Mouse (Mus musculus) erythroid progenitor cell, adult 5-6 weeks (primary cell): ENCODE results near the gene Myl3. TPM values are rescaled to one million over a fixed set of nuclear protein-coding genes. Genes with fewer than 3 reads are reported as not detected.
A peak's percentile ranks its signal among the peaks of the same experiment; 100 is the strongest.

Experiments used
- ATAC-seq: replicated peaks from 2 replicates; pipeline ENCODE4 v1.8.0; 2016; ENCODE audit warnings: moderate number of reproducible peaks, mild to moderate bottlenecking, moderate TSS enrichment, inconsistent platforms; ENCODE audit not compliant: poor library complexity, low FRiP score, severe bottlenecking
- total RNA-seq, 2 experiments: library from RNA; stranded (forward) in 1 of 2; stranded (reverse) in 1 of 2; fragments of 150-400 nt in 1 of 2; fragments of 186-747, 209-891 nt in 1 of 2; gene quantifications; 2 replicates each; pipeline versions ENCODE4 v1.2.3 to v1.2.4; 2015 to 2017; ENCODE audit warnings: low replicate concordance in 2 of 2

Gene Myl3
- total RNA-seq, 2 experiments from 2014 or later: not detected

GRCm38 (mm10) chr9:110753773-110754172, 12.1 kb downstream of the Myl3 start:
- no peak for ATAC-seq

DNA sequence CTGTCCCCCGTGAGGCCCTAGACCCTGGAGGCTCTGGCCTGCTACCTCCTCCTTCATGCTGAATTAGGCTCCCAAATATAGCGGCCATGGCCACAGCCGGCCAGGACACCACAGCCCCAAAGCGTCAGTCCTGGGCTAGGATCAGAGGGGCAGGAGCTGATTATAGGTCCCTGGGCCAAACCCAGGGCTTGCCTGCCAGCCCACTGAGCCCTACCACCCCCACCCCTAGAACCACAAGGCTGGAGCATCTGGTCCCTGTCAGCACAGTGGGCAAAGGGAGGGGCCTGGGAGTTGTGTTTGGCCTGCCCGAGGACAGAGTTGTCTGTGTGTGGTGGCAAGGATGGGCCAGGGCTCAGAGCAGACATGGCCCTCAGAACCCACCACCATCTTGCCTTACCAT, 16.2 kb downstream of the Myl3 start:
- ATAC-seq: no peak

GRCm38 (mm10) chr9:110758605-110759004, 16.9 kb downstream of the Myl3 start:
- no peak for ATAC-seq

DNA sequence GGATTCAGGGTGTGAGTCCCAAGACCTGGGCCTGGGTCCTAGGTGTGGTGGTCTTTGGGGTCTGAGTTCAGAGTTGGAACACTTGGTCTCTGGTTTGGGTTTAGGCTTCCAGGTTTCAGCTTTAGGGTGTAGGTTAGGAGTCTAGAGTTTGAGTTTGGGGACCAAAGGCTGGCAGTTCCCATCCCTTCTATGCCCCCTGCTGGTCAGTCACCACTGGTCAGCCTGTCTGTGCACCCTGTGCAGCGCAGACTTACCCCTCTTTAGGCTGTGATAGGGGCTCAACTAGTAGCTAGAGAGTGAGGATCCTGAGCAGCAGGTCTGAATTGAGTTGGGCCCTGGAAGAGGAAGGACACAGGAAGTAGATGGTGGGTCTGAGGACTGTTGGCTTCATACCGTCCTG, 17.6 kb downstream of the Myl3 start:
- no peak for ATAC-seq

- ATAC-seq: no peak
Observed at GRCm38 (mm10) chr9:110760886-110761285, 19.2 kb downstream of the Myl3 start.

- no peak for ATAC-seq
Observed at GRCm38 (mm10) chr9:110762763-110763162, 21.1 kb downstream of the Myl3 start.

DNA sequence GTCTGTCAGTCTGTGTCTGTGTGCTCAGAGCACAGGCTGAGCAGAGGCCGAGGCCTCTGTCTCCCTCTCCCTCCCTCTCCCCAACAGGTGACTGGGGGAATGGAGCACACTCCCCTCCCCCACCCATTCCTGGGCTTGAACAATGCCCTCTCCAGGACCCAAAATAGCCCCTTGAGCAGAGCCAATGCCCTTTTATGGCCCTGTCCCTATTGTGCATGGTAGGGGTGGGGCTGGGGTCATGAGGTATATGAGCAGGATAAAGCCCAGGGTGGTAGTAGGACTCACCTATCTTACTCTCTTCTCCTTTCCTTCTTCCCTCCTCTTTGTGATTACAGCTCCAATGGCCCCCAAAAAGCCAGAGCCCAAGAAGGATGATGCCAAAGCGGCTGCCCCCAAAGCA, 21.7 kb downstream of the Myl3 start:
- ATAC-seq: no peak

GRCm38 (mm10) chr9:110772336-110772735, 30.7 kb downstream of the Myl3 start:
- ATAC-seq: no peak

DNA sequence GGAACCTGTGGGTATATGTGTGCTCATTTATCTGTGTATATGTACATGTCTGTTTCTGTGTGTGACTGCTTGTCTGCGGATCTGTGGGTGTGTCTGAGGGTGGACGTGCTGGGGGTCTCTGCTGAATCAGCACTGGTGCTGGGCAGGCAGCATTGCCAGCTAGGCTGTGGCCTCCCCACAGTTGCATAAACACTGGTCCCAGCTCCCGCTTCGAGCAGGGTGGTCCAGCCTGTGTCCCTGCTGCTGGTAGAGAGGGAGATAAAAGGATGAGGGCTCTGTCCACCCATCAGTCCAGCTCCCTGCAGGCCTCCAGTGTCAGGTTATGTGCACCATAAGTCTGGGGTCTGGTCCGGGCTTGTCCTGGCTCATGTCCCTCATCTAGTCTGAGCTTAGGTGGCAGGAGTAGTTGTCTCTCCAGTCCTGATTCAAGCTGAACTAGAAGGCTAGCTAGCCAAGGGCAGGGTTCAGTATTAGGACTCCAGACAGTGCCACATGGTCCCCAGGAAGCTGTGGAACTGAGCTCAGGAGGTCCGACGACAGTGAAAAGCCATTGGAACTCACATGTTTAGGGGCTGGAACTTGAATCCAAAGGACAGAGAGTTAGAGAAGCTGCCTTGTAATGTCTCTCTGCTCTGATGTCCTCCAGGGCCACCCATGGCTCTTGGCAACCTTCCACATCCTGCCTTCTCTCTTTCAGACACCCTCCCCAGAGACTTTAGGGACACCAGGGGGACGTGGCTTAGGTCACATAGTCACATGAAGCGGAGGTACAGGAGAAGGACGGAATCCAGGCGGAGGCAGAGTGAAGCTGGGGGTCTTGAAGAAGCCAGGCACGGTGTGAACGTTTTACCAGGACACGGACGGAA, 33.0 kb downstream of the Myl3 start:
- no peak for ATAC-seq

GRCm38 (mm10) chr9:110775269-110776022, 33.8 kb downstream of the Myl3 start:
- no peak for ATAC-seq

- no peak for ATAC-seq
Observed at GRCm38 (mm10) chr9:110778100-110778499, 36.4 kb downstream of the Myl3 start.

- ATAC-seq: no peak
Observed at GRCm38 (mm10) chr9:110778559-110778958, 36.9 kb downstream of the Myl3 start.

GRCm38 (mm10) chr9:110779242-110779913, 37.7 kb downstream of the Myl3 start:
- ATAC-seq: no peak

GRCm38 (mm10) chr9:110781256-110781721, 39.6 kb downstream of the Myl3 start:
- peak; percentile 75 for ATAC-seq

DNA sequence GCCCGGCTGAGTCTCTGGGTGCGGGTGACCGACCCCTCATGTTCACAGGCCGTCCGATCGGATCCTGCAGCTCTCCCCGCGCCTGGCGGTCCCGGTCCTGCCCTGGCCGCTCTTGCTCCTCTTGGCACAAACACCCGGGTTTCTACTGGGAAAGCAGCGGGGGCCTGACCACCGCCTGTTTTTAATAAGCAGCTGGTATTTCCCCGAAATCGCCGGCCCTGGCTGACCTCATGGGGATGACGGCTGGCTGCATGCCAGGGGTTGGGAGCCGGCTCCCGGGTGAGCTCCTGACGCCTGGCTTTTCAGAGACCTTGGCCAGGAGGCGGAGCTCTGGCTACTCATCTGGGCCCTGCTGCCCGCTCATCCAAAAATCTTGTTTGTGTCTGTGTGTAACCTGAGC, 40.1 kb downstream of the Myl3 start:
- ATAC-seq: 0 out of 2 replicates have a peak, but pooled peaks have one; percentile 8

- ATAC-seq: no peak
Observed at GRCm38 (mm10) chr9:110783611-110784010, 42.0 kb downstream of the Myl3 start.

DNA sequence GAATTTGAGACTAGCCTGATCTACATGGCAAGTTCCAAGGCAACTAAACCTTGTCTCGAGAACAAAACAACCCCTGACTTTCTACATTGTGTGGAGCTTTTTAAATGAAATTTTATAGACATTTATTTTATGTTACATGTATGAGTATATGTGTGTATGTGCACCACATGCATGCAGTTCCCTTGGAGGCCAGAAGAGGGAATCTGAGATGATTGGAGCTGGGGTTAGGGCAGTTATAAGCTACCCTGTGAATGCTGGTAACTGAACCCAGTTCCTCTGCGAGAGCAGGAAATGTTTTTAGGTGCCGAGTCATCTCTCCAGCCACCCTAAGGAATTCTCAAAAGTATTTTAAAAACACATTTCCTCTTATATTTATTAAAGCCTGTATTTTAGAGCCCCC, 46.5 kb downstream of the Myl3 start:
- ATAC-seq: no peak

DNA sequence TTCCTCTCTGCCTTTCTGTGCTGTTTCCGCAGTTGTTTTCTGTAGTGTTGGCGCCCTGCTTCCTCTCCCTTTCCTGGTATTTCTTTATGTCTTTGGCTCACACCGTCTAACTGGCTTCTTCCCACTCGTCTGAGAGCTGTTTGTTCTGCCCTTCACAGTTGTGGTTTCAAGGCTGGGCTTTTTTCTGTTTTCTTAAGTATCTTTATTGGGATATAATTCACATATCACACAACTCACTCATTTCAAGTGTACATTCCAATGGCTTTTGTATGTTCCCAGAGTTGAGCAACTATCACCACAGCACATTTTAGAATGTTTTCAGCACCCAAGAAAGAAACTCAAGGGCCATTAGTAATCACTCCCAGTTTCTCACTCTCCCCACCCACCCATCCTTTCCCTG, 48.8 kb downstream of the Myl3 start:
- ATAC-seq: no peak

- no peak for ATAC-seq
Observed at GRCm38 (mm10) chr9:110797013-110797412, 55.4 kb downstream of the Myl3 start.

GRCm38 (mm10) chr9:110797866-110798265, 56.2 kb downstream of the Myl3 start, which contains the start of gene Prss42:
Prss42 (plus strand) TSS chr9:110798166.
- no peak for ATAC-seq
